Mouse (Mus musculus) megakaryocyte, embryonic 14.5 days (primary cell): ENCODE data around the gene Adgrl1. TPM values are rescaled to one million over a fixed set of nuclear protein-coding genes. Genes with fewer than 3 reads are reported as not detected.

Source experiments
- H3K27me3 ChIP-seq: replicated peaks from 2 replicates; pipeline ENCODE3; 2012; ENCODE audit warnings: inconsistent platforms
- H3K36me3 ChIP-seq: replicated peaks from 2 replicates; pipeline ENCODE3; 2012; ENCODE audit warnings: low read length, inconsistent platforms, mixed read lengths
- H3K4me1 ChIP-seq: 2 replicates; pipeline ENCODE4 v1.6.1; 2012; ENCODE audit warnings: inconsistent platforms
- H3K4me3 ChIP-seq: replicated peaks from 2 replicates; pipeline ENCODE3; 2012; ENCODE audit warnings: moderate library complexity, mild to moderate bottlenecking, inconsistent platforms
- H3K9me3 ChIP-seq: 2 replicates; pipeline ENCODE4 v1.6.1; 2012; ENCODE audit warnings: inconsistent platforms
- FLI1 ChIP-seq: IDR thresholded peaks from 2 replicates; pipeline ENCODE4 v1.6.1; 2012; ENCODE audit warnings: low read length, inconsistent platforms, mixed read lengths
- GATA1 ChIP-seq: IDR thresholded peaks from 3 replicates; pipeline ENCODE4 v1.6.1; 2012; ENCODE audit warnings: mixed read lengths, low read length, inconsistent platforms, borderline replicate concordance
- polyA plus RNA-seq: library from polyadenylated mRNA; stranded (reverse); fragments of >175 nt; gene quantifications from 2 replicates; pipeline ENCODE4 v1.2.3, GENCODE M21; 2012; ENCODE audit warnings: low replicate concordance; ENCODE audit not compliant: insufficient read depth

The Adgrl1 gene
- polyA plus RNA-seq, 1 experiment = 6.8 TPM

DNA sequence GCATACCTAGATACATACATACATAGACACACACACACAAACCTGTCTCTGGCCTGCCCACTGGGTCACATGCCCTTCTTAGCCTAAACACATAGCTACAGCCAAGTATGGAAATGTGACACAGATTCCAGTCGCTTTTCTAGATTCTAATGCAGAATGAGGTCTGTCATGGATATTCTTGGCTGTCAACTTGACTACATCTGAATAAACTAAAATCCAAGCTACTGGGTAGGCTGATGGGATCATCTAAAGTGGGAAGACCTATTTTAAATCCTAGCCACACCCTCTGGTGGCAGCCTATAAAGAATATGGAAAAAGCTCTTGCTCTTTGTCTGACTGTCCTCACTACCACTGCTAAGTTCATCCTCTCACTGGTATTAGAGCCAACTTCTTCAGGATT is 42.5 kb downstream of the Adgrl1 start:
- no peak for TF ChIP-seq FLI1
- no peak for TF ChIP-seq GATA1
- no peaks in the 10 kb centered on the region for H3K9me3 ChIP-seq

DNA sequence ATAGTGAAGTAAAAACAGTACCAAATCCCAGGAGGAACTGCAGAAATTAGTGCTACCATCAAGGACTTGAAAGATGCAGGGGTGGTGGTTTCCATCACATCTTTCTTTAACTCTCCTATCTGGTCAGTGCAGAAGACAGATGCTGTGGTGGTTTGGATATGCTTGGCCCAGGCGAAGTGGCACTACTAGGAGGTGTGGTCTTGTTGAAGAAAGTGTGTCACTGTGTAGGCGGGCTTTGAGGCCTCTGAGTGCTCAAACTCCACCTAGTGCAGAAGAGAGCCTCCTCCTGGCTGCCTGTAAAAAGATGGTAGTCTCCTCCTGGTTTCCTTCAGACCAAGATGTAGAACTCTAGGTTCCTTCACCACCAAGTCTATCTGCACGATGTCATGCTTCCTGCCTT is 45.6 kb downstream of the Adgrl1 start:
- no peak overlapping the region for H3K4me3 ChIP-seq
- no peaks in the 10 kb centered on the region for H3K36me3 ChIP-seq
- H3K9me3 ChIP-seq = no peaks in the 10 kb centered on the region
- peaks cover 24% of the 10 kb centered on the region for H3K27me3 ChIP-seq
- TF ChIP-seq FLI1 (no peak), GATA1 (no peak)
- peaks cover 8% of the 10 kb centered on the region for H3K4me1 ChIP-seq

More for the DNA sequence above, 42.5 kb downstream of the Adgrl1 start:
- Histone ChIP-seq H3K27me3 (peaks cover 24% of the 10 kb centered on the region), H3K36me3 (peaks cover 12% of the 10 kb centered on the region), H3K4me3 (no peak overlapping the region), H3K4me1 (peaks cover 8% of the 10 kb centered on the region)

GRCm38 (mm10) chr8:83954749-83955105 is 54.8 kb downstream of the Adgrl1 start:
- no peak for TF ChIP-seq FLI1
- no peak for TF ChIP-seq GATA1
- peaks cover 39% of the 10 kb centered on the region for H3K4me1 ChIP-seq

GRCm38 (mm10) chr8:83955106-83955957 is 55.4 kb downstream of the Adgrl1 start, which contains the start of the genes Gm10644 and Asf1b:
Gene Gm10644 (minus strand): TSS chr8:83955205.
Gene Asf1b (plus strand): TSS chr8:83955507.
- Histone ChIP-seq H3K36me3 (peaks cover 6% of the 10 kb centered on the region), H3K4me3 (peak within 1 kb of the TSS; percentile 95)
- no peak for TF ChIP-seq GATA1
- no peak for TF ChIP-seq FLI1

More at GRCm38 (mm10) chr8:83954749-83955105, 54.8 kb downstream of the Adgrl1 start:
- peaks cover 11% of the 10 kb centered on the region for H3K27me3 ChIP-seq
- no peaks in the 10 kb centered on the region for H3K9me3 ChIP-seq
- peaks cover 3% of the 10 kb centered on the region for H3K36me3 ChIP-seq
- H3K4me3 ChIP-seq = peak overlapping the region; percentile 95

GRCm38 (mm10) chr8:83955958-83956218 is 56.0 kb downstream of the Adgrl1 start:
- H3K4me1 ChIP-seq = peaks cover 39% of the 10 kb centered on the region
- H3K27me3 ChIP-seq = peaks cover 11% of the 10 kb centered on the region
- TF ChIP-seq GATA1 (no peak), FLI1 (no peak)
- peak overlapping the region; percentile 95 for H3K4me3 ChIP-seq
- peaks cover 6% of the 10 kb centered on the region for H3K36me3 ChIP-seq
- H3K9me3 ChIP-seq = no peaks in the 10 kb centered on the region

More at GRCm38 (mm10) chr8:83955106-83955957, 55.4 kb downstream of the Adgrl1 start, which contains the start of the genes Gm10644 and Asf1b:
- H3K9me3 ChIP-seq = no peaks in the 10 kb centered on the region
- H3K27me3 ChIP-seq = peaks cover 11% of the 10 kb centered on the region
- H3K4me1 ChIP-seq = peaks cover 39% of the 10 kb centered on the region

GRCm38 (mm10) chr8:83956789-83957188 is 56.9 kb downstream of the Adgrl1 start:
- Histone ChIP-seq H3K36me3 (peaks cover 10% of the 10 kb centered on the region), H3K27me3 (peaks cover 9% of the 10 kb centered on the region), H3K4me1 (peaks cover 39% of the 10 kb centered on the region), H3K4me3 (peak overlapping the region; percentile 95), H3K9me3 (no peaks in the 10 kb centered on the region)
- TF ChIP-seq FLI1 (no peak), GATA1 (no peak)

DNA sequence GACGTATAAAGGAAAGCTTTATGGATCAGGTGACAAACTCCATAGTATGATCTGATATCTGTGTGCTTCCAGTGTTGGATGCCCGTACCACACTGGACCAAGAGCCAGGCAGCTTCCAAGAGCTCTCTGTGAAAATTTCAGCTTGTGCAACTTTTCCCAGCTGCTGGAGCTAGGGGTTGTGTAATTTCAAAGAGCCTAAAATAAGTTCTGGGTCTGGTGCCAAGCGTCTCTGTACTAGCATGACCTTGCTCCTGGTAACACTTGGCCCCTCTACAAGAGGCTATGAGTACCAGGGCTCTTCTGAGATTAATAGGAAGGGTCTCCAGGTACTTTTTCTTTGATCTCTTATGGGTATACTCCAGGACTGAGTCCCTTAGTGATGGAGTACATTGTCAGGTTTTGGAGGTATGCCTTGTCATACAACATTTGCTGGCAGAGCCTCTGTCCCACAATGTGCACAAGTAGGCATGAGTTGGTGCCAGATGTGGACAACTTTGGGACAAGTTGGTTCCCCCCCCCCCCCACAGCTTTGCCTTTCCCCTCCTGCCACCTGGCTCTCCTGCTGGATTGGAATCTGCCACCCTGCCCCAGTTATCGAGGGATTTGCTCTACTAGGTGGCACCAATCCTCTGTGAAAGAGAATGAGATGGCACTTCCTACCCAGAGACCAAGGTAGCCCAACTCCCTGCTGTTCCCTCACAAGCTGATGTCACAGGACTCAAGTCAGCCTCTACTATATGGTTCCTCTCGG is 64.3 kb downstream of the Adgrl1 start:
- peaks cover 6% of the 10 kb centered on the region; the same call in 1 of the 2 replicates for H3K4me1 ChIP-seq
- peaks cover 71% of the 10 kb centered on the region for H3K36me3 ChIP-seq
- no peaks in the 10 kb centered on the region for H3K27me3 ChIP-seq
- no peak overlapping the region for H3K4me3 ChIP-seq
- TF ChIP-seq GATA1 = no peak
- TF ChIP-seq FLI1 = no peak
- H3K9me3 ChIP-seq = no peaks in the 10 kb centered on the region

- H3K36me3 ChIP-seq = peaks cover 63% of the 10 kb centered on the region
- TF ChIP-seq FLI1 = no peak
- no peaks in the 10 kb centered on the region for H3K9me3 ChIP-seq
- H3K4me3 ChIP-seq = no peak overlapping the region
- peaks cover 16% of the 10 kb centered on the region for H3K4me1 ChIP-seq
- no peaks in the 10 kb centered on the region for H3K27me3 ChIP-seq
Observed at GRCm38 (mm10) chr8:83967701-83968100, 67.8 kb downstream of the Adgrl1 start.

DNA sequence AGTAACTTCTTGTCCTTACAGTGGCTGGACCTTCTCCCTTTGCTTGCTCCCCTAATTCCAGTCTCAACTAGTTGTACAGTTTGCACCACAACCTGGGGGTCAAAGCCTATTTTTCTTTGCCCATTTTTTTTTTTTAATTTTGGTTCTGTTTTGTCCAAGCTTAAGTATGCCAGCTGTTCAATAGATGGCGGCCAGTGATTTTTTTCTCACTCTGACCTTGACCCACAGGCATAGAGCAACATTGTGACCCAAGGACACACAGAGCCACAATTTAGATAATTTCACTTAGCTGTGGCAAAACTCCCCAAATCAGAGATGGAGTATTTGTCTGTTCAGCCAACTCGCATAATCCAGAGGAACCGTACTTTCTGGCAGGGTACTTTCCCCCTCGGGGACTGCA is 71.2 kb downstream of the Adgrl1 start:
- Histone ChIP-seq H3K36me3 (peaks cover 43% of the 10 kb centered on the region), H3K4me3 (peak overlapping the region; percentile 100), H3K9me3 (no peaks in the 10 kb centered on the region), H3K4me1 (peaks cover 44% of the 10 kb centered on the region), H3K27me3 (no peaks in the 10 kb centered on the region)
- TF ChIP-seq GATA1 (no peak), FLI1 (no peak)

- Histone ChIP-seq H3K36me3 (peaks cover 39% of the 10 kb centered on the region), H3K4me1 (peaks cover 49% of the 10 kb centered on the region), H3K27me3 (no peaks in the 10 kb centered on the region), H3K4me3 (peak overlapping the region; percentile 100), H3K9me3 (no peaks in the 10 kb centered on the region)
- TF ChIP-seq GATA1 (no peak), FLI1 (no peak)
Observed at GRCm38 (mm10) chr8:83971661-83972060, 71.8 kb downstream of the Adgrl1 start.
